Comparison of ENCODE assay signal across 24 mouse cellular contexts in genomic region chr9:54833831-54834230, GRCm38 (mm10). TPM values are rescaled to one million over a fixed set of nuclear protein-coding genes. Genes with fewer than 3 reads are reported as not detected.
A peak's percentile ranks its signal among the peaks of the same experiment; 100 is the strongest.
DNase-seq lines count a peak whose midpoint lies in the region; TF ChIP-seq lines count a peak whose summit lies in the region.
"Had no signal": no experiment of that assay in that cellular context is flagged by ENCODE, and none has a peak within 500 bp of the region (broad histone marks: within the 10 kb centered on the region; RNA-seq: fewer than 3 reads in every experiment).

No protein-coding gene starts in this region.

- no peak for TF ChIP-seq POLR2A in ES-Bruce4 (IDR thresholded peaks at IDR 0.05; ENCODE audit: insufficient read depth, low read length)

- no peaks in the 10 kb centered on the region for H3K36me3 ChIP-seq in ES-Bruce4 (ENCODE audit: control insufficient read depth, insufficient read depth, low read length, poor library complexity, severe bottlenecking)
- H3K36me3 ChIP-seq: embryonic facial prominence, embryonic 13.5 days; embryonic facial prominence, embryonic 15.5 days; forebrain, embryonic 10.5 days; forebrain, embryonic 12.5 days; G1E had no signal

- H3K4me3 ChIP-seq in ES-Bruce4 (ENCODE audit: low read depth, low read length) = no peak overlapping the region
- H3K4me3 ChIP-seq: embryonic facial prominence, embryonic 13.5 days; embryonic facial prominence, embryonic 15.5 days; erythroblast, embryonic 14.5 days; forebrain, embryonic 10.5 days; forebrain, embryonic 12.5 days had no signal

- TF ChIP-seq CTCF in ES-Bruce4 (IDR thresholded peaks at IDR 0.05; ENCODE audit: low read depth, low read length) = no peak

- H3K9me3 ChIP-seq in ES-Bruce4 (replicated peaks; ENCODE audit: control insufficient read depth, insufficient read depth, low read length, poor library complexity, severe bottlenecking) = no peaks in the 10 kb centered on the region
- H3K9me3 ChIP-seq: embryonic facial prominence, embryonic 13.5 days; embryonic facial prominence, embryonic 15.5 days; forebrain, embryonic 10.5 days; forebrain, embryonic 12.5 days; G1E had no signal

- peaks cover 2% of the 10 kb centered on the region for H3K4me1 ChIP-seq in ES-Bruce4 (ENCODE audit: control insufficient read depth, insufficient read depth, low read length)
- H3K4me1 ChIP-seq: embryonic facial prominence, embryonic 13.5 days; embryonic facial prominence, embryonic 15.5 days; forebrain, embryonic 10.5 days; forebrain, embryonic 12.5 days had no signal

- no peak overlapping the region for H3K9ac ChIP-seq in ES-Bruce4 (ENCODE audit: low read depth, poor library complexity, severe bottlenecking)
- H3K9ac ChIP-seq: embryonic facial prominence, embryonic 13.5 days; embryonic facial prominence, embryonic 15.5 days; forebrain, embryonic 12.5 days had no signal

- no peaks in the 10 kb centered on the region for H3K27me3 ChIP-seq in ES-Bruce4 (ENCODE audit: control insufficient read depth, insufficient read depth, low read length, poor library complexity, severe bottlenecking)
- H3K27me3 ChIP-seq: CH12.LX; embryonic facial prominence, embryonic 13.5 days; embryonic facial prominence, embryonic 15.5 days had no signal

- H3K27ac ChIP-seq in ES-Bruce4 (ENCODE audit: insufficient read depth, low read length) = peak overlapping the region; percentile 45; the same call in 1 of the 2 replicates
- H3K27ac ChIP-seq: embryonic facial prominence, embryonic 13.5 days; embryonic facial prominence, embryonic 15.5 days; forebrain, embryonic 10.5 days; forebrain, embryonic 12.5 days had no signal

- DNase-seq in 416B (ENCODE audit: low read depth) (peak; percentile 21), R1 (ENCODE audit: low read depth, low spot score) (peak; percentile 84)
- DNase-seq in layer of hippocampus, adult 9-11 months = no peak
- no peak for DNase-seq in thymus, postnatal 10 days (ENCODE audit: low spot score in 2 of 2)
- DNase-seq in layer of hippocampus, adult 18-20 months (ENCODE audit: low spot score in 2 of 2) = no peak
- DNase-seq: adrenal gland, adult 8-10 months; adrenal gland, postnatal 14 days; adrenal gland, postnatal 36 days; B cell, adult 2 months; cerebellum, adult 11 months; cerebellum, adult 18-20 months; cerebellum, adult 8-10 months; cerebellum, adult 9-11 months; cerebellum, postnatal 14 days; cerebellum, postnatal 36 days; embryo, embryonic 11 days had no signal

- no peak for TF ChIP-seq EP300 in ES-Bruce4 (IDR thresholded peaks at IDR 0.05; ENCODE audit: insufficient read depth, low read depth, low read length)

RNA-seq across cellular contexts. Expression of gene Ireb2, which starts 29.8 kb away (rescaled TPM):
- 114 and 126 TPM in 2 replicates for polyA plus RNA-seq in ES-Bruce4 (2011; ENCODE audit: insufficient read depth, insufficient read length, low read depth, missing spikeins)
- total RNA-seq in layer of hippocampus, adult 18-20 months (2021) = 10 to 100 TPM; 49.0 to 49.3 TPM

Comparison
In these comparisons a context has a peak if more than half of its experiments do, and no peak if none do; other contexts are left out.
1. DNase-seq: peak in 416B (single experiment) and R1 (single experiment); none in layer of hippocampus, adult 9-11 months (single experiment), thymus, postnatal 10 days (0 of 2) and layer of hippocampus, adult 18-20 months (0 of 2).